Mouse (Mus musculus): ENCODE results near the gene Zdhhc23. TPM values are rescaled to one million over a fixed set of nuclear protein-coding genes. Genes with fewer than 3 reads are reported as not detected.

Zdhhc23 gene
- polyA plus RNA-seq, 1 experiment, result not detected

DNA sequence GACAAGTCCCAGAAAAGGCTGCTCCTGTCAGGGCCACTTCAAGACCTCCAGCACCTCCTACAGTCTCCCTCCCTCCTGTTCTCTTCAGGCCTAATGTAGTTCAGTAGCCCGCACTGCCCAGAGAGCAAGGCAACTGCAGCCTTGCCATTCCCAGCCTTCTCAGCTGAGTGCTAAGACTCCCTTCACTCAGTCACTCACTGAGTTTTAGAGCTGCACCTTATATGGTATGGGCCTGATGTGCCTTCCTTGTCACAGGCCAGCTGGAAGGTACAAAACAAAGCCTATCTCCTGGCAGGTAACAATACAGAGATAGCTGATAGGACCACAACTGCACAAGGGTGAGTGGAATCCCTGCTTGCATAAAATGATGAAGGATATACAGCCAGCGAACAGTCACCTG is 7.2 kb downstream of the Zdhhc23 start:
- no peak overlapping the region for H3K27ac ChIP-seq (ENCODE audit: insufficient read depth, low read depth, low read length)
- no peak overlapping the region for H3K4me3 ChIP-seq (ENCODE audit: insufficient read depth, low read depth, low read length)
- WGBS, result 97% methylated on average over 2 of the region's 2 CpGs
- H3K4me1 ChIP-seq (ENCODE audit: control insufficient read depth, insufficient read depth, low read length), result no peaks in the 10 kb centered on the region
- TF ChIP-seq POLR2A (IDR thresholded peaks at IDR 0.05; ENCODE audit: insufficient read depth, low read depth, low read length) (no peak), CTCF (IDR thresholded peaks at IDR 0.05; ENCODE audit: insufficient read depth, low read depth, low read length) (no peak)

DNA sequence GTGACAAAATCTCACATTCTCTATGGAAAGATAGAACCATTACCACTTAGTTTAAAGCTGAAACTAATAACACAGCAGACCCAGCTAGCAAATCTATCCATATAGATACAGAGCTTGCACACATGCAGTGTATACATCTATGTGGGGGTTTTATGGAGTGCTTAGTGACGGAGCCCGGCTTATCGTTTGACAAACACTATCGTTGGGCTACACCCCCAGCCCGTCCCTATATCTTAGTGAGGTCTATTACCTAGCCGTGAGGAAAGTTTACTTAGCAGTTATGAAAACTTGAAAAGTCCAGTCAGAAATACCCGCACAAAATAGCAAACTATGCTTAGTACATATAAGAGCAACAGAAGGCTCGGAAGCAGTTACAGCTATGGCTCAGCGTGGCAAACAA is 7.8 kb downstream of the Zdhhc23 start:
- TF ChIP-seq CTCF (IDR thresholded peaks at IDR 0.05; ENCODE audit: insufficient read depth, low read depth, low read length), result no peak
- no peak for TF ChIP-seq POLR2A (IDR thresholded peaks at IDR 0.05; ENCODE audit: insufficient read depth, low read depth, low read length)
- Histone ChIP-seq H3K4me1 (ENCODE audit: control insufficient read depth, insufficient read depth, low read length) (no peaks in the 10 kb centered on the region), H3K4me3 (ENCODE audit: insufficient read depth, low read depth, low read length) (no peak overlapping the region), H3K27ac (ENCODE audit: insufficient read depth, low read depth, low read length) (no peak overlapping the region)
- 98% methylated on average over 9 of the region's 9 CpGs for WGBS

DNA sequence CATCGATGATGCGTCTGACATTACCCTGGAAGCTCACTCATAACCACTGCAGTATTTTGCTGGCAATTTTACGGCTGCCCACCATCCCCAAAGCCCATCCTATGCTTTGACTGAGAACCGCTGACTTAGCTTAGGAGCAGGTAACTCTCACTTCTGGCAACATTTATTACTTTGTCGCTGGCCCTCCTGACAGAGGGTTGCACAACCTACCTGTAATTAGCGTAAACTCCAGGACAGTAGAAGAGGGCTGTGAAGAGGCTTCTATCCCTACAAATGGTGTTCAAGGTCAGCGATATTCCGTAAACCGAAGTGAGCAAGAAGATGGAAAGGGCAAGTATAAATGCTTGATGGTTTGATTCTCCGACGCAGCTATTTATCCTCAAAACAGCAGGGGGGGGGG is 8.4 kb downstream of the Zdhhc23 start:
- Histone ChIP-seq H3K4me1 (ENCODE audit: control insufficient read depth, insufficient read depth, low read length) (no peaks in the 10 kb centered on the region), H3K27ac (ENCODE audit: insufficient read depth, low read depth, low read length) (no peak overlapping the region), H3K4me3 (ENCODE audit: insufficient read depth, low read depth, low read length) (no peak overlapping the region)
- 97% methylated on average over 11 of the region's 11 CpGs for WGBS
- TF ChIP-seq CTCF (IDR thresholded peaks at IDR 0.05; ENCODE audit: insufficient read depth, low read depth, low read length) (no peak), POLR2A (IDR thresholded peaks at IDR 0.05; ENCODE audit: insufficient read depth, low read depth, low read length) (no peak)

DNA sequence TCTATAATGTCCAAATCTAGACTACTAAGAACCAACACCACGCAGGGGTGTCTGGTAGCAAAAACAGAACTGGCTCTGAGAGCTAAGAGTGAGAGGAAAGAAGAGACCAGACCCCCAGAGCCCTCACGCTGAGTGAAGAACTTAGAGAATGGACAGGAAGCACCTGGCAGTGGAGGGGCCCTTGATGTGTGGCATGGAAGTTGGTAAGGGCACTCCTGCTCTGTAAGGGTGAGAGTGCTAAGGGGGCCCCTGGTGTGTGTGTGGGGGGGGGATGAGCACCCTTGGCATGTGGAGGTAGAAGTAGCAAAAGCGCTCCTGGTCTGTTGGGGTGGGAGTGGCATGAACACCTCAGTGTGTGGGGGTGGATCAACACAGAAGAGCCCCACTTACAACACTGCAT is 9.2 kb downstream of the Zdhhc23 start:
- 90% methylated on average over 3 of the region's 3 CpGs for WGBS
- H3K4me1 ChIP-seq (ENCODE audit: control insufficient read depth, insufficient read depth, low read length), result no peaks in the 10 kb centered on the region
- TF ChIP-seq POLR2A (IDR thresholded peaks at IDR 0.05; ENCODE audit: insufficient read depth, low read depth, low read length) (no peak), CTCF (IDR thresholded peaks at IDR 0.05; ENCODE audit: insufficient read depth, low read depth, low read length) (no peak)
- no peak overlapping the region for H3K4me3 ChIP-seq (ENCODE audit: insufficient read depth, low read depth, low read length)
- H3K27ac ChIP-seq (ENCODE audit: insufficient read depth, low read depth, low read length), result no peak overlapping the region

DNA sequence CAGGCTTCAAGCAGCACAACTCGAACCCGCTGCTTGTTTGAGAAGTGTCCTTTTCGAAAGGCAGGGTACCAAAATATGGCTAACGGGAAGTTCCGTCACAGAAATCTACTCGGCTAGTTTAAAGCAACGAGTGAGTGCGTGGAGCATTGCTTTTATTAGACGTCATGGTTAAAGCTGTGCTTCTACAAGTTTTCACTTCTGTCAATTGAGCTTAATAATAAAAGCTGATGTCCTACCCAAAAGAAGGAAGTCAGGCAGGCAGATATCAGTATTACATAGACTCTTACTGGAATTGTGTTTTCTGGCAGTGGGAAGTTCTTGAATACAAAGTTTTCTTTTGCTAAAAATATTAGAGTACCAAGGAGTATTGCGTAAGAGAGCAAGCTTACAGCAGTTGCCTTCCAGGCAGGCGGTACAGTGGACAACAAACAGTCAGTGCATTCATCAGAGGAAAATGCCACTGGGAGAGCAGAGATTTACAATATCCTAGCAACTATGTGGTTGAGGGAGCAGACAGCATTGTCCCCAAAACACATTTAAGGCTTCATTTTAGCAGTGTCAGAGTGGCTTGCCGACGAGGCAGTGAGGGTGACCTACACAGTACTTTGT is 13.7 kb downstream of the Zdhhc23 start:
- H3K4me3 ChIP-seq (ENCODE audit: insufficient read depth, low read depth, low read length), result no peak overlapping the region
- WGBS, result 59% methylated on average over 13 of the region's 13 CpGs
- TF ChIP-seq CTCF (IDR thresholded peaks at IDR 0.05; ENCODE audit: insufficient read depth, low read depth, low read length), result no peak
- no peak overlapping the region for H3K27ac ChIP-seq (ENCODE audit: insufficient read depth, low read depth, low read length)
- no peaks in the 10 kb centered on the region for H3K4me1 ChIP-seq (ENCODE audit: control insufficient read depth, insufficient read depth, low read length)

DNA sequence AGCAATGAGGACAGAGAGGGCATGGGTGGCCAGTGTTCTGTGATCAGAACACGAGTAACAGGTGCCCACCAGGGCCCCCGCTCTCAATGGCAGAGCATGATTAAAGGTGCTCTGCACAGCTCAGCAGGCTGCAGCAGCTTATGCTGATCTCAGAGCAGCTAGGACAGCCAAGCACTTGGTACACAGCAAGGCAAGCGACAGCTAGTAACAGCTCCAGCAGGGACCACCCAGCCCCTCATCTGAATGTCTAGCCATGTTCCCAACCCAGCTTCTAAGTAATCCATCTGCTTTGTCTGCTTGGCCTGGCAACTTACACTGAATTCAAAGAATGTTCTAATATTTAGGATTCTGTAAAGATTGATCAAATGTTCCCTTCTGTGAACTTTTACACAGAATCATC is 15.8 kb downstream of the Zdhhc23 start:
- no peak overlapping the region for H3K27ac ChIP-seq (ENCODE audit: insufficient read depth, low read depth, low read length)

DNA sequence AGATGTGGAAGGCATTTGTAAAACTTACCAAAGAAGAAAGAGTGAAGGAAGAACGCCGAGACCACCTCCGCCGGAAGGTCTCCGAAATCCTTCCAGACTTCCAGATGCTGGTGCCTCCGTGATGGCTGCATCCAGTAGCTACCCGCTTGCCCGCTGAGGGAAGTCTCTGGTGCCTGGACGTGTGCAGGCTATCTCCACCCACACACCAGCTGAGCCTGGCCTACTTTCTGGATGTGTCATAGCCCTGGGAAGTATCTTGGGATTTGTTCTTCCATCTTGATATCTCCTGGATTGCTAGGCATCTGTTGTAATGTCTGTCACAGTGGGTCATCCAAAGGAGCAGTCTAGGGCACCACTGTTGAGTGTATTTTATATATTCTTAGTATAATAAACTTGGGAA is 16.3 kb downstream of the Zdhhc23 start:
- Histone ChIP-seq H3K4me3 (ENCODE audit: insufficient read depth, low read depth, low read length) (no peak overlapping the region), H3K27ac (ENCODE audit: insufficient read depth, low read depth, low read length) (no peak overlapping the region), H3K4me1 (ENCODE audit: control insufficient read depth, insufficient read depth, low read length) (no peaks in the 10 kb centered on the region)
- WGBS, result 93% methylated on average over 9 of the region's 9 CpGs
- TF ChIP-seq POLR2A (IDR thresholded peaks at IDR 0.05; ENCODE audit: insufficient read depth, low read depth, low read length) (no peak), CTCF (IDR thresholded peaks at IDR 0.05; ENCODE audit: insufficient read depth, low read depth, low read length) (no peak)

More for the DNA sequence above, 15.8 kb downstream of the Zdhhc23 start:
- no peak overlapping the region for H3K4me3 ChIP-seq (ENCODE audit: insufficient read depth, low read depth, low read length)
- H3K4me1 ChIP-seq (ENCODE audit: control insufficient read depth, insufficient read depth, low read length), result no peaks in the 10 kb centered on the region
- 64% methylated on average over 3 of the region's 3 CpGs for WGBS
- TF ChIP-seq CTCF (IDR thresholded peaks at IDR 0.05; ENCODE audit: insufficient read depth, low read depth, low read length), result no peak
- no peak for TF ChIP-seq POLR2A (IDR thresholded peaks at IDR 0.05; ENCODE audit: insufficient read depth, low read depth, low read length)

DNA sequence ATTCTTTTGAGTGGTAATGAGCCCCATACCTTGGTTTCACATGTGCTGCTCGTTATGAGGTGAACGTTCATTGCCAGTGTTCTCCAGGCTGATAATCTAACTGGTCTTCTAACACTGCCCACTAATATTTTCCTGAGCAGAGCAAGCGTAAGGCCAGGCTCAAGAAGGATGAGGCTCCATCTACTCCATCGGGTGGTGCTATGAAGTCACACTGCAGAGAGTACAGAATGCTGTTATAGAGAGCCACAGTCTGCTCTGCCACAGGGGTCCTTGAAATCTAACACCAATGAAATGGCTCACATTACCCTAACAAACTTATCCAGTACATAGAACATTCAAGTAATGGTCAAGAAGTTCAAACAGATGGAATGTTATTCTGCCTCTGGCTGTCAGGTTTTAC is 21.6 kb downstream of the Zdhhc23 start:
- Histone ChIP-seq H3K4me3 (ENCODE audit: insufficient read depth, low read depth, low read length) (no peak overlapping the region), H3K4me1 (ENCODE audit: control insufficient read depth, insufficient read depth, low read length) (no peaks in the 10 kb centered on the region), H3K27ac (ENCODE audit: insufficient read depth, low read depth, low read length) (no peak overlapping the region)
- 85% methylated on average over 4 of the region's 4 CpGs for WGBS
- no peak for TF ChIP-seq POLR2A (IDR thresholded peaks at IDR 0.05; ENCODE audit: insufficient read depth, low read depth, low read length)
- TF ChIP-seq CTCF (IDR thresholded peaks at IDR 0.05; ENCODE audit: insufficient read depth, low read depth, low read length), result no peak

DNA sequence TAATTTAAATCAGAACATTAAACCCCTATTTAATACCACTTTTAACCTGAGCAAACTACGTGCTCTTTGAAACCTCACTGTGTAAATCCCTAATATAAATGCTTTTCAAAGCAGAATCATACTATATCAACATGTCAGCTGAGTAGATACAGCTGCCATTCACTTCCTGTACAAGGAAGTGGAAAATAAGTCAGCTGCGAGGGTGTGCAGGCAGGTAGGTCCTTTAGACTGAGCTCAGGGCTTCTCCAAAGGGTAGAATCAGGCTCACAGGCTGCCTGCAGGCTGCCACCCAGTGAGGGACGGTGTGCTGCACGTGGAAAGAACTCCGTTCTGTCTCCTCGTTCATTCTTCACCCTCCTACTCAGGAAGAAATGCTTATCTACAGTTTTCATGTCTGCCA is 24.7 kb downstream of the Zdhhc23 start:
- Histone ChIP-seq H3K4me1 (ENCODE audit: control insufficient read depth, insufficient read depth, low read length) (no peaks in the 10 kb centered on the region), H3K27ac (ENCODE audit: insufficient read depth, low read depth, low read length) (no peak overlapping the region), H3K4me3 (ENCODE audit: insufficient read depth, low read depth, low read length) (no peak overlapping the region)
- no peak for TF ChIP-seq CTCF (IDR thresholded peaks at IDR 0.05; ENCODE audit: insufficient read depth, low read depth, low read length)
- 87% methylated on average over 6 of the region's 6 CpGs for WGBS

DNA sequence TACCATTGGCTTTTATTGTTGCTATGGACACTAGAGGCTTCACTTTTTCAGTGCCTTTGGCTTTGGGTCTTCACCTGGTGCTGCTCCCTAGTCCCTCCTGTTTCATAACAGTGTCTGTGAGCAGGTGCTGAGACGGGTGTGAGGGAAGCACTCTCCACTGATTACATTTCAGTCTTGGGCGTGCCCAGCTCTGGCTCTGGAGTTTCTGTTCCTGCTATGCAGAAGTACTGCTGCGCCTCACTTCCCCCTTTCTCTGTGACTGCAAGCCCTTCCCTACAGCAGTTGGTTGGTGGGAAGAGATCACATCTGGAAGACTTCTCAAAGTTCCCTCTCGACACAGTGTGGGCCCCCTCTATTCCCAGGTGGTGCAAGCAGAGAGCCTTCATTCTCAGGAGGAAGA is 28.0 kb downstream of the Zdhhc23 start:
- Histone ChIP-seq H3K4me3 (ENCODE audit: insufficient read depth, low read depth, low read length) (no peak overlapping the region), H3K27ac (ENCODE audit: insufficient read depth, low read depth, low read length) (no peak overlapping the region), H3K4me1 (ENCODE audit: control insufficient read depth, insufficient read depth, low read length) (no peaks in the 10 kb centered on the region)
- TF ChIP-seq POLR2A (IDR thresholded peaks at IDR 0.05; ENCODE audit: insufficient read depth, low read depth, low read length) (no peak), CTCF (IDR thresholded peaks at IDR 0.05; ENCODE audit: insufficient read depth, low read depth, low read length) (no peak)
- 79% methylated on average over 4 of the region's 4 CpGs for WGBS
